8 mouse cellular contexts compared by ENCODE assay signal in the genomic region with DNA sequence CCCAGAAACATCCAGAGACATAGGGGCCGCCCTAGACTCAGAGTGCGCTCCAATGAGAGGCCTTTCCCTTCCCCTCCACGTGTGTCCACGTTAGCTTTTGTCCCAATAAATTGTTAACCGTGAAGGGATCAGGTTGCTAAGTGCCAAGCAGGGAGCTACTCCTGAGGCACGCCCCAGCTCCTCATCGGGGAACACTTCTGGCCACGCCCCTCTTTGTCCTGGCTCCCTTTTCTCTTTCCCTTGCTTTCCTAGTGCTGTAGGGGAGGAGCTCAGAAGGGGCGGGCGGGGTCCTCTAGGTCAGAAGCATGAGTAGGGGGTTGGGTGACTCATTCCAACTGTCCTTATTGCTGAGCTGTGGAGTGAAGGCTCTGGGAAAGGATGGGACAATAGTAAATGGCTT. TPM values are rescaled to one million over a fixed set of nuclear protein-coding genes. Genes with fewer than 3 reads are reported as not detected.
DNase-seq lines count a peak whose midpoint lies in the region; ATAC-seq and TF ChIP-seq lines count a peak whose summit lies in the region.
"Had no signal": no experiment of that assay in that cellular context is flagged by ENCODE, and none has a peak within 500 bp of the region (broad histone marks: within the 10 kb centered on the region; RNA-seq: fewer than 3 reads in every experiment).

No protein-coding gene starts in this region.

- DNase-seq in liver, postnatal 0 days = no peak
- peak; percentile 77 for DNase-seq in embryonic facial prominence, embryonic 10.5 days (ENCODE audit: low spot score)
- DNase-seq in layer of hippocampus, adult 9-11 months = no peak
- no peak for DNase-seq in spleen, postnatal 14 days (ENCODE audit: low spot score in 2 of 2)
- DNase-seq: right cerebral cortex, postnatal 4 days had no signal

- 0 out of 2 replicates have a peak overlapping the region, but pooled peaks have one; percentile 7 for H3K4me2 ChIP-seq in liver, embryonic 12.5 days
- H3K4me2 ChIP-seq in liver, postnatal 0 days (ENCODE audit: low read depth, low read length) = no peak overlapping the region
- peak overlapping the region; percentile 49 for H3K4me2 ChIP-seq in limb, embryonic 13.5 days (replicated peaks)
- H3K4me2 ChIP-seq in stomach, embryonic 15.5 days = peak overlapping the region; percentile 42

- no peaks in the 10 kb centered on the region for H3K36me3 ChIP-seq in liver, embryonic 12.5 days
- H3K36me3 ChIP-seq in liver, postnatal 0 days (replicated peaks; ENCODE audit: insufficient read depth, low read length) = no peaks in the 10 kb centered on the region
- H3K36me3 ChIP-seq in embryonic facial prominence, embryonic 10.5 days (replicated peaks) = no peaks in the 10 kb centered on the region
- no peaks in the 10 kb centered on the region for H3K36me3 ChIP-seq in limb, embryonic 13.5 days
- 0 out of 2 replicates have a peak, but pooled peaks cover 2% of the 10 kb centered on the region for H3K36me3 ChIP-seq in stomach, embryonic 15.5 days

- H3K4me3 ChIP-seq in liver, embryonic 12.5 days = no peak overlapping the region
- H3K4me3 ChIP-seq in liver, postnatal 0 days (ENCODE audit: low read depth, low read length) = no peak overlapping the region
- peak overlapping the region; percentile 47 for H3K4me3 ChIP-seq in embryonic facial prominence, embryonic 10.5 days
- no peak overlapping the region; the same call in 1 of the 2 replicates for H3K4me3 ChIP-seq in limb, embryonic 13.5 days
- no peak overlapping the region for H3K4me3 ChIP-seq in stomach, embryonic 15.5 days (replicated peaks)

- no peak for TF ChIP-seq EP300 in liver, postnatal 0 days (IDR thresholded peaks at IDR 0.05; ENCODE audit: low read depth)

- no peak for ATAC-seq in liver, embryonic 12.5 days
- ATAC-seq in liver, postnatal 0 days = no peak
- peak; percentile 68 for ATAC-seq in limb, embryonic 13.5 days (ENCODE audit: low FRiP score, low read depth)
- peak; percentile 63 for ATAC-seq in stomach, embryonic 15.5 days (ENCODE audit: insufficient read depth, low FRiP score, low read depth)

- no peak for TF ChIP-seq CTCF in liver, postnatal 0 days (IDR thresholded peaks at IDR 0.05; ENCODE audit: low read depth)

- peaks cover 20% of the 10 kb centered on the region for H3K4me1 ChIP-seq in liver, embryonic 12.5 days
- H3K4me1 ChIP-seq in liver, postnatal 0 days (ENCODE audit: insufficient read depth) = no peaks in the 10 kb centered on the region; the same call in 1 of the 2 replicates
- peaks cover 24% of the 10 kb centered on the region for H3K4me1 ChIP-seq in embryonic facial prominence, embryonic 10.5 days
- peaks cover 22% of the 10 kb centered on the region for H3K4me1 ChIP-seq in limb, embryonic 13.5 days
- peaks cover 10% of the 10 kb centered on the region for H3K4me1 ChIP-seq in stomach, embryonic 15.5 days

- H3K9ac ChIP-seq in liver, embryonic 12.5 days = 0 out of 2 replicates have a peak overlapping the region, but pooled peaks have one; percentile 3
- no peak overlapping the region for H3K9ac ChIP-seq in liver, postnatal 0 days (replicated peaks)
- peak overlapping the region; percentile 26; the same call in 1 of the 2 replicates for H3K9ac ChIP-seq in limb, embryonic 13.5 days
- no peak overlapping the region for H3K9ac ChIP-seq in stomach, embryonic 15.5 days

- no peaks in the 10 kb centered on the region for H3K9me3 ChIP-seq in liver, embryonic 12.5 days (replicated peaks)
- H3K9me3 ChIP-seq in liver, postnatal 0 days (ENCODE audit: low read length) = no peaks in the 10 kb centered on the region
- H3K9me3 ChIP-seq in embryonic facial prominence, embryonic 10.5 days = no peaks in the 10 kb centered on the region
- no peaks in the 10 kb centered on the region for H3K9me3 ChIP-seq in limb, embryonic 13.5 days
- no peaks in the 10 kb centered on the region for H3K9me3 ChIP-seq in stomach, embryonic 15.5 days

- H3K27me3 ChIP-seq in liver, embryonic 12.5 days (replicated peaks) = peaks cover 80% of the 10 kb centered on the region
- no peaks in the 10 kb centered on the region; the same call in 1 of the 2 replicates for H3K27me3 ChIP-seq in liver, postnatal 0 days (ENCODE audit: insufficient read depth, low read length)
- H3K27me3 ChIP-seq in embryonic facial prominence, embryonic 10.5 days (replicated peaks; ENCODE audit: low read depth, poor library complexity, severe bottlenecking) = peaks cover 22% of the 10 kb centered on the region
- H3K27me3 ChIP-seq in limb, embryonic 13.5 days = peaks cover 15% of the 10 kb centered on the region
- H3K27me3 ChIP-seq in stomach, embryonic 15.5 days (replicated peaks) = no peaks in the 10 kb centered on the region

- no peak overlapping the region for H3K27ac ChIP-seq in liver, embryonic 12.5 days
- no peak overlapping the region for H3K27ac ChIP-seq in liver, postnatal 0 days (ENCODE audit: low read depth)
- peak overlapping the region; percentile 80 for H3K27ac ChIP-seq in embryonic facial prominence, embryonic 10.5 days (replicated peaks)
- no peak overlapping the region for H3K27ac ChIP-seq in limb, embryonic 13.5 days
- no peak overlapping the region for H3K27ac ChIP-seq in stomach, embryonic 15.5 days

- 17% methylated on average over 10 of the region's 10 CpGs for WGBS in liver, embryonic 12.5 days (ENCODE audit: insufficient replicate concordance)
- WGBS in liver, postnatal 0 days (ENCODE audit: insufficient replicate concordance) = 22% methylated on average over 10 of the region's 10 CpGs
- 4% methylated on average over 10 of the region's 10 CpGs for WGBS in embryonic facial prominence, embryonic 10.5 days
- 3% methylated on average over 10 of the region's 10 CpGs for WGBS in limb, embryonic 13.5 days
- WGBS in stomach, embryonic 15.5 days = 10% methylated on average over 10 of the region's 10 CpGs

RNA-seq across cellular contexts. Expression of gene Ranbp3, which starts 8.8 kb away (rescaled TPM):
- polyA plus RNA-seq in liver, embryonic 12.5 days (2016; fragmentation: Nextera tagmentation; extraction: Ambion mirVana) = 66.3 and 67.5 TPM in 2 replicates
- 19.6 and 21.8 TPM in 2 replicates for polyA plus RNA-seq in liver, postnatal 0 days (2015; fragmentation: Nextera tagmentation; extraction: Ambion mirVana)
- 132 and 138 TPM in 2 replicates for polyA plus RNA-seq in embryonic facial prominence, embryonic 10.5 days (2016; fragmentation: Nextera tagmentation; extraction: Ambion mirVana)
- polyA plus RNA-seq in limb, embryonic 13.5 days (2015; fragmentation: Nextera tagmentation; extraction: Ambion mirVana) = 102 and 105 TPM in 2 replicates
- polyA plus RNA-seq in stomach, embryonic 15.5 days (2015; fragmentation: Nextera tagmentation; extraction: Ambion mirVana) = 75.9 and 81.6 TPM in 2 replicates

RNA-seq across cellular contexts. Expression of gene Catsperd, which starts 36.4 kb away (rescaled TPM):
- 0.50 and 0.57 TPM in 2 replicates for polyA plus RNA-seq in liver, embryonic 12.5 days (2016; fragmentation: Nextera tagmentation; extraction: Ambion mirVana)
- 0.33 and 0.60 TPM in 2 replicates for polyA plus RNA-seq in liver, postnatal 0 days (2015; fragmentation: Nextera tagmentation; extraction: Ambion mirVana)
- polyA plus RNA-seq in embryonic facial prominence, embryonic 10.5 days (2016; fragmentation: Nextera tagmentation; extraction: Ambion mirVana) = 0.73 and 0.77 TPM in 2 replicates
- 0.54 and 0.92 TPM in 2 replicates for polyA plus RNA-seq in limb, embryonic 13.5 days (2015; fragmentation: Nextera tagmentation; extraction: Ambion mirVana)
- polyA plus RNA-seq in stomach, embryonic 15.5 days (2015; fragmentation: Nextera tagmentation; extraction: Ambion mirVana) = 0.30 and 0.48 TPM in 2 replicates

RNA-seq across cellular contexts. Expression of gene Lonp1, which starts 37.6 kb away (rescaled TPM):
- 61.7 and 65.4 TPM in 2 replicates for polyA plus RNA-seq in liver, embryonic 12.5 days (2016; fragmentation: Nextera tagmentation; extraction: Ambion mirVana)
- 29.8 and 31.9 TPM in 2 replicates for polyA plus RNA-seq in liver, postnatal 0 days (2015; fragmentation: Nextera tagmentation; extraction: Ambion mirVana)
- polyA plus RNA-seq in embryonic facial prominence, embryonic 10.5 days (2016; fragmentation: Nextera tagmentation; extraction: Ambion mirVana) = 56.5 and 59.0 TPM in 2 replicates
- 50.7 and 53.2 TPM in 2 replicates for polyA plus RNA-seq in limb, embryonic 13.5 days (2015; fragmentation: Nextera tagmentation; extraction: Ambion mirVana)
- 59.1 and 59.2 TPM in 2 replicates for polyA plus RNA-seq in stomach, embryonic 15.5 days (2015; fragmentation: Nextera tagmentation; extraction: Ambion mirVana)

RNA-seq across cellular contexts. Expression of gene Rpl36, which starts 51.1 kb away (rescaled TPM):
- 1,562 and 1,574 TPM in 2 replicates for polyA plus RNA-seq in liver, embryonic 12.5 days (2016; fragmentation: Nextera tagmentation; extraction: Ambion mirVana)
- polyA plus RNA-seq in liver, postnatal 0 days (2015; fragmentation: Nextera tagmentation; extraction: Ambion mirVana) = 1,436 and 1,479 TPM in 2 replicates
- polyA plus RNA-seq in embryonic facial prominence, embryonic 10.5 days (2016; fragmentation: Nextera tagmentation; extraction: Ambion mirVana) = 1,580 and 1,631 TPM in 2 replicates
- polyA plus RNA-seq in limb, embryonic 13.5 days (2015; fragmentation: Nextera tagmentation; extraction: Ambion mirVana) = 1,714 and 1,755 TPM in 2 replicates
- 1,749 and 1,789 TPM in 2 replicates for polyA plus RNA-seq in stomach, embryonic 15.5 days (2015; fragmentation: Nextera tagmentation; extraction: Ambion mirVana)

RNA-seq across cellular contexts. Expression of gene Ndufa11, which starts 53.2 kb away (rescaled TPM):
- polyA plus RNA-seq in liver, embryonic 12.5 days (2016; fragmentation: Nextera tagmentation; extraction: Ambion mirVana) = 265 and 282 TPM in 2 replicates
- 281 and 298 TPM in 2 replicates for polyA plus RNA-seq in liver, postnatal 0 days (2015; fragmentation: Nextera tagmentation; extraction: Ambion mirVana)
- 388 and 402 TPM in 2 replicates for polyA plus RNA-seq in embryonic facial prominence, embryonic 10.5 days (2016; fragmentation: Nextera tagmentation; extraction: Ambion mirVana)
- 431 and 434 TPM in 2 replicates for polyA plus RNA-seq in limb, embryonic 13.5 days (2015; fragmentation: Nextera tagmentation; extraction: Ambion mirVana)
- polyA plus RNA-seq in stomach, embryonic 15.5 days (2015; fragmentation: Nextera tagmentation; extraction: Ambion mirVana) = 437 and 463 TPM in 2 replicates

Comparison
In these comparisons a context has a peak if more than half of its experiments do, and no peak if none do; other contexts are left out.
1. H3K9ac ChIP-seq: peak in liver, embryonic 12.5 days (single experiment) and limb, embryonic 13.5 days (single experiment); none in liver, postnatal 0 days (single experiment) and stomach, embryonic 15.5 days (single experiment).
2. ATAC-seq: peak in limb, embryonic 13.5 days (single experiment) and stomach, embryonic 15.5 days (single experiment); none in liver, embryonic 12.5 days (single experiment) and liver, postnatal 0 days (single experiment).